Mouse (Mus musculus): Measurements from ENCODE around the gene Irf9.

DNA sequence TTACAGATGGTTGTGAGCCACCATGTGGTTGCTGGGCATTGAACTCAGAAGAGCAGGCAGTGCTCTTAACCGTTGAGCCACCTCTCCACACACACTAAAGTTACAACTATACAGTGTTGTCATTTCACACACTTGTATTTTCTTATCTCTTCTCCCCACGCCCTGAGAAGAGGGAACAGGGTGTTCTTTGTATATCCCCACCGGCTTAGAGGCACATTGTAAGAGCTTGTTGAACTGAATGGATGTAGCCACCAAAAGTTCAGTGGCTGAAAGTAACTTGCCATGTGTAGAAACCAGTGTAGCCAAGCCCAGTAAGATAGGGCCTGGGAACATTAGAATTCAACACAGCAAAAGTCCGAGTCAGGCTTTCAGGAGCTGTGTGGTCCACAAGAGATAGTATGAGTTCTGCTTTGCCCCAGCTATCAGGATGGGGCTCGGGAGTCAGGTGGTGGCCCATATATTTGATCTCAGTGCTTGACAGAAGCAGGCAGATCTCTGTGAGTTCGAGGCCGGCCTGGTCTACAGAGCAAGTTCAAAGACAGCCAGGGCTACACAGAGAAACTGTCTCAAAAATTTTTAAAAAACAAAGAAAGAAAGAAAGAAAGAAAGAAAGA lies 11.3 kb downstream of the Irf9 start:
- TF ChIP-seq POLR2A (IDR thresholded peaks at IDR 0.05; ENCODE audit: insufficient read depth, low read length): no peak
- TF ChIP-seq CTCF (IDR thresholded peaks at IDR 0.05; ENCODE audit: low read depth, low read length): no peak
- TF ChIP-seq EP300 (IDR thresholded peaks at IDR 0.05; ENCODE audit: insufficient read depth, low read depth, low read length): no peak

All from ES-Bruce4 (cell line).